In genomic region chr5:123528641-123529040, GRCm38 (mm10) we compare ENCODE assay signal across 21 mouse cellular contexts. TPM values are rescaled to one million over a fixed set of nuclear protein-coding genes. Genes with fewer than 3 reads are reported as not detected.
DNase-seq lines count a peak whose midpoint lies in the region; TF ChIP-seq lines count a peak whose summit lies in the region.
"Had no signal": no experiment of that assay in that cellular context is flagged by ENCODE, and none has a peak within 500 bp of the region (broad histone marks: within the 10 kb centered on the region; RNA-seq: fewer than 3 reads in every experiment).

No protein-coding gene starts in this region.

- DNase-seq in gastrocnemius, postnatal 10 days, result peak; percentile 1
- DNase-seq in gastrocnemius, postnatal 14 days, result no peak
- DNase-seq in left cerebral cortex, adult 2 months (ENCODE audit: extremely low spot score in 1 of 2, low spot score in 2 of 2), result peak; percentile 6
- DNase-seq in left cerebral cortex, postnatal 36 days (ENCODE audit: low spot score in 2 of 2), result no peak
- peak; percentile 18 to 27 for DNase-seq in right cerebral cortex, postnatal 10 days (ENCODE audit: low spot score in 2 of 2)
- no peak for DNase-seq in right cerebral cortex, postnatal 14 days
- no peak for DNase-seq in embryo, embryonic 9.5 days (ENCODE audit: extremely low spot score)
- DNase-seq: cerebellum, adult 11-12 months; kidney, adult 18-20 months; kidney, postnatal 14 days; lung, embryonic 14.5 days; midbrain, embryonic 14.5 days; thymus, postnatal 25 days had no signal

- TF ChIP-seq CTCF in left cerebral cortex, adult 2 months (IDR thresholded peaks at IDR 0.05), result no peak; the same call in none of the 2 replicates

- intact Hi-C loops in gastrocnemius, postnatal 14 days (cut with DNase I; ENCODE audit: low total_unique reads), result no loop called here
- intact Hi-C loops in left cerebral cortex, adult 2 months (cut with DNase I), result no loop called here
- intact Hi-C loops in left cerebral cortex, postnatal 36 days (cut with DNase I), result loop anchor here (5.0 kb wide), 1 partner anchor 84 kb away; no protein-coding TSS in a partner anchor

- no peak overlapping the region for H3K27ac ChIP-seq in left cerebral cortex, adult 2 months
- H3K27ac ChIP-seq: heart, embryonic 13.5 days; hindbrain, embryonic 10.5 days; limb, embryonic 10.5 days; stomach, embryonic 15.5 days had no signal

- no peak overlapping the region for H3K4me3 ChIP-seq in left cerebral cortex, adult 2 months
- H3K4me3 ChIP-seq: erythroblast, embryonic 14.5 days; heart, embryonic 13.5 days; hindbrain, embryonic 10.5 days; limb, embryonic 10.5 days; stomach, embryonic 15.5 days had no signal

RNA-seq across cellular contexts. Expression of gene Gm49027, which starts 3.4 kb away (rescaled TPM):
- total RNA-seq in gastrocnemius, postnatal 10 days (2021), result 1 to 10 TPM in 1 of 2 experiments, not detected in 1; 1.1 TPM
- under 1 TPM; 0.16 to 0.29 TPM for total RNA-seq in gastrocnemius, postnatal 14 days (2021)
- total RNA-seq in left cerebral cortex, adult 2 months (2021), result 1 to 10 TPM; 7.0 to 7.7 TPM
- 1 to 10 TPM; 3.0 to 7.3 TPM for total RNA-seq in left cerebral cortex, postnatal 36 days (2021)

RNA-seq across cellular contexts. Expression of gene Diablo, which starts 4.7 kb away (rescaled TPM):
- total RNA-seq in gastrocnemius, postnatal 10 days (2021), result 10 to 100 TPM; 36.9 to 38.8 TPM
- total RNA-seq in gastrocnemius, postnatal 14 days (2021), result 10 to 100 TPM; 35.7 to 36.8 TPM
- total RNA-seq in left cerebral cortex, adult 2 months (2021), result 10 to 100 TPM; 27.9 to 29.0 TPM
- 10 to 100 TPM; 29.7 to 35.6 TPM for total RNA-seq in left cerebral cortex, postnatal 36 days (2021)

RNA-seq across cellular contexts. Expression of gene B3gnt4, which starts 18.4 kb away (rescaled TPM):
- not detected for total RNA-seq in gastrocnemius, postnatal 10 days (2021)
- total RNA-seq in gastrocnemius, postnatal 14 days (2021), result not detected
- total RNA-seq in left cerebral cortex, adult 2 months (2021), result 1 to 10 TPM in 1 of 2 experiments, under 1 TPM in 1; 0.95 to 1.1 TPM
- 1 to 10 TPM in 1 of 2 experiments, under 1 TPM in 1; 0.75 to 1.1 TPM for total RNA-seq in left cerebral cortex, postnatal 36 days (2021)
- total RNA-seq: gastrocnemius, postnatal 4 days had no signal

RNA-seq across cellular contexts. Expression of gene Il31, which starts 39.4 kb away (rescaled TPM):
- total RNA-seq in gastrocnemius, postnatal 10 days (2021), result not detected
- total RNA-seq in gastrocnemius, postnatal 14 days (2021), result not detected
- not detected for total RNA-seq in left cerebral cortex, adult 2 months (2021)
- total RNA-seq in left cerebral cortex, postnatal 36 days (2021), result not detected
- total RNA-seq: ES-E14; gastrocnemius, postnatal 4 days; layer of hippocampus, postnatal 25 days had no signal

RNA-seq across cellular contexts. Expression of gene Lrrc43, which starts 39.5 kb away (rescaled TPM):
- not detected for total RNA-seq in gastrocnemius, postnatal 10 days (2021)
- total RNA-seq in gastrocnemius, postnatal 14 days (2021), result not detected
- under 1 TPM; 0.49 to 0.61 TPM for total RNA-seq in left cerebral cortex, adult 2 months (2021)
- under 1 TPM; 0.57 to 0.63 TPM for total RNA-seq in left cerebral cortex, postnatal 36 days (2021)
- total RNA-seq: ES-E14; gastrocnemius, postnatal 4 days had no signal

Comparison
In these comparisons a context has a peak if more than half of its experiments do, and no peak if none do; other contexts are left out.
1. DNase-seq: peak in gastrocnemius, postnatal 10 days (single experiment), left cerebral cortex, adult 2 months (2 of 2) and right cerebral cortex, postnatal 10 days (2 of 2); none in gastrocnemius, postnatal 14 days (single experiment), left cerebral cortex, postnatal 36 days (0 of 2), right cerebral cortex, postnatal 14 days (single experiment) and embryo, embryonic 9.5 days (single experiment).